Mouse (Mus musculus) liver, adult 2 months (tissue): ENCODE data around the gene Mdm4.

Experiments used
- CTCF ChIP-seq: fragments of 200-500 bp; IDR thresholded peaks from 2 replicates; pipeline ENCODE4 v1.5.1; 2011; ENCODE audit warnings: low read depth, low read length, control low read depth
- POLR2A ChIP-seq: fragments of 200-500 bp; IDR thresholded peaks from 2 replicates; pipeline ENCODE4 v1.6.1; 2011; ENCODE audit warnings: low read length, control low read depth; ENCODE audit not compliant: insufficient read depth; ENCODE audit errors: extremely low read depth

DNA sequence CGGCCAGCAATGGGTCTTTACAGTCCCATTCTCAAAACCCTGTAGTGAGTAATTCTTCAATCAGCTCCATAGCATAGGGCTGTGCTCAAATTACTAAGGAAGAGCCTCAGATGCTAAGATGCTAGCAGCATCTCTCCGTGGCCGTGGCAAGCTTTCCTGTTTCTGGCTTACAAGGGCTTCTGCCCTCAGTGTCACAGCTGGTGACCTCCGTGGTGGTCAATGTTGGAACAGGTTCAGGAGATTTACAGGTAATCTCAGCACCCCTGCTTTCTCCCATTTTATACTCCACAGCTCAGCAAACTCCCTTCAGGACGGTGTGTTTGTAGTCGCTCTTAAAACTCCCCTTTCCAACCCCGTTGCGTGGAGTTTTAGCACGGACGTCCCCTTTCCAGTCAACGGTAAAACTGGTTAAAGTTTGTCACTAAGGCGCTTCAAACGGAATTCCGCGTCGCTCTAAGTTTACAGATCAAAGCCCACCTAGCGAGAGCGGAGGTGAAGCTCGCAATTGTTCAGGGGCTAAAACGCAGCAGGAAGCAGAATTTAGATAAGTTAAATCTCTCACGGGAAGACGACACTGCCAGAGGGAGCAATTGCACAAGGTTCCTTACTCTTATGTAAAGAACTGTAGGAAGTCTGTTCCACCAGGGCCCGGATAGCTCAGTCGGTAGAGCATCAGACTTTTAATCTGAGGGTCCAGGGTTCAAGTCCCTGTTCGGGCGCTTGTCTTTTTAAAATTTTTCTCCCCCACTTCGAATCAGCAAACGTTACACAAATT lies 3.1 kb upstream of the Mdm4 start:
- TF ChIP-seq CTCF (no peak), POLR2A (no peak)
